Mouse (Mus musculus) megakaryocyte progenitor cell, adult 5-6 weeks (primary cell): Measurements from ENCODE around the gene Fbxo33. TPM values are rescaled to one million over a fixed set of nuclear protein-coding genes. Genes with fewer than 3 reads are reported as not detected.
A peak's percentile ranks its signal among the peaks of the same experiment; 100 is the strongest.

Experiments
- ATAC-seq: replicated peaks from 2 replicates; pipeline ENCODE4 v1.8.0; 2016; ENCODE audit warnings: mild to moderate bottlenecking, moderate TSS enrichment, inconsistent platforms; ENCODE audit not compliant: poor library complexity
- total RNA-seq, 2 experiments: library from RNA; stranded (forward) in 1 of 2; stranded (reverse) in 1 of 2; fragments of 157-497, 149-512 nt in 1 of 2; fragments of 200-1000 nt in 1 of 2; gene quantifications; 2 replicates each; pipeline versions ENCODE4 v1.2.3 to v1.2.4; 2015 to 2017

The Fbxo33 gene
- total RNA-seq, 2 experiments from 2014 or later = 36.0 to 40.7 TPM

DNA sequence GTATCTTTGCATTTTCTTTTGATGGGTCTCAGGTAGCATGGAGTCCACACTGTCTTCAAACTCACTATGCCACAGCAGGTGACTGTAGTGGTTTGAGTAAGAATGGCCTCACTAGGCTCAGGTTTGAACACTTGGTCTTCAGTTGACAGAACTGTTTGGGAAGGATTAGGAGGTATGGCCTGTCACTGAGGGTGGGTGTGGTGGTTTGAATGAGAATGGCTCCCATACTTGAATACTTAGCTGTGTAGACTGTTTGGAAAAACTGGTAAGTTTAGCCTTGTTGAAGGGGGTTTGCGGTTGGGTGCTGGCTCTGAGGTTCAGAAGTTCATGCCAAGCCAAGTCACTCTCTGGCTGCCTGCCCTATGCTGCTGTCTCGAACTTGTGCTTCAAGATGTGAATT, 20.2 kb downstream of the Fbxo33 start:
- ATAC-seq = no peak

DNA sequence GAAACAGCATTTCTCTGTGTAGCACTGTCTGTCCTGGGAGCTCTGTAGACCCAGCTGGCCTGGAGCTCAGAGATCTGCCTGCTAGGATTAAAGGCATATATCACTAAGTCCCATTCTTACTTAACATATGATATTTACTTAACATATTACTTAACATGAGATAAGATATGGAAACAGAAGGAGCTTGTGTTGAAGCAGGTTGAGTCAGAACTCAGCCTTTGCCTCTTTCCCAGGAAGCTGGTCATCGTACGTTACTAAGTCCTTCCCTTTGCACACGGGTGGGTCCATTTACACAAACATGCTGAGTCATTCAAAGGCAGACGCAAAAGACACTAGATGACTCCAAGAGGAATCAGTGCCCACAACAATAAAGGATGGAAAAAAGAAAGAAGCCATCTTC, 20.8 kb downstream of the Fbxo33 start:
- ATAC-seq = no peak

DNA sequence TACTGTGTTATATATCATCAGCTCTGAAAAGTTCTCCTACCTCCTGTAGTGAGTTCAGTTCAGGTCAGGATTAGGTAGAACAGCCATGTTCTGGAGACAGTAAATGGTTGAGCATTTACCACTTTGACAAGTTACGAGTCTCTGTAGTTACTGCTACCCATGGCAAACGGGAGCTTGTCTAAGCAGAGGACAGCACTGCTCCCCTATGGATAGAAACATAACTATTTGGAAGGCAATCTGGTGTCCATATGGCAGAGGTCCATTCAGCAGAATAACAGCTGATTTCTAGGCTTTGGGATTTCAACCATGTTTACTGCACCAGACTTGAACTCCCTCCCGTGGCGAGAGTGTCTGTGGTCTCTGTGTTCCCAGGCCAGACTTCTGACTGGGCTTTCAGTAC, 23.6 kb downstream of the Fbxo33 start:
- ATAC-seq = no peak

- no peak for ATAC-seq
Measured at GRCm38 (mm10) chr12:59195065-59195464, 24.5 kb downstream of the Fbxo33 start.

- peak; percentile 93 for ATAC-seq
Measured at GRCm38 (mm10) chr12:59194341-59195003, 25.1 kb downstream of the Fbxo33 start.

GRCm38 (mm10) chr12:59193637-59194036, 25.9 kb downstream of the Fbxo33 start:
- no peak for ATAC-seq

- ATAC-seq = no peak
Measured at GRCm38 (mm10) chr12:59188086-59188682, 31.3 kb downstream of the Fbxo33 start.

GRCm38 (mm10) chr12:59177814-59178213, 41.7 kb downstream of the Fbxo33 start:
- ATAC-seq = no peak

- ATAC-seq = no peak
Measured at GRCm38 (mm10) chr12:59169935-59170334, 49.6 kb downstream of the Fbxo33 start.

DNA sequence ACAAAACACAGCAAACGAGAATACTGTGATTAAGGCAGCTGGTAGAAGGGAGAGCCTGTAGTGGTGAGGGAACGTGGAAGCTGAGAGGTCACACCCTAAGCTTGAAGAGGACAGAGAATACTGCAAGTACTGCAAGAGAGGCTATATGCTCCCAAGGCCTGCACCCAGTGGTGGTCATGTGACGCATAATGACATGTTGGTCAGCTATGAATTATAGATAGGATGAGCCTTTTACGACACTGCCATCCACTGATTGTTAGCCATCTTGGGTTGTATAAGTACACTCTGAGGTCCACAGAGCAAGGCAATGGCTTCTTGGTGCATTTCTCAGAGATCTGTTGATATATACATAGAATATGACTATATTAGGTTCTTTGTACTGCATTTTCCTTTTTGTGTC, 53.0 kb downstream of the Fbxo33 start:
- no peak for ATAC-seq

DNA sequence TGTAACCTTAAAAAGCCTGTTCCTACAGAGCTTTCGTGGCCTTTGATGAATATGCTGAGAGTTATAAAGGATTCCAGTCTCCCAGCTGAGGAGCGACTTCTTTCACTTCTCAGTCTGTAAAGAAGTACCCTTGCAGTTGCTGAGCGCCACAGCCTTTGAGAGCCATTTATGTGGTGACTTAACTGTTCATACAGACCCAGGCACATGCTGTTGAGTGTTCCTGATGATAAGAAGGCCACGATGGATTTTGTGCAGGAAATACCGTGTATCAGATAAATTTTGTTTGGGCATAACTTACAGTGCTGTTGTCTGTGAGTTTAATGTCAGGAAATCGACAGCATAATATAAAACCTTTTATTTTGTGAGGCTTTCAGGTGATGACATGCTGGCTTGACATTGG, 55.0 kb downstream of the Fbxo33 start:
- ATAC-seq = peak; percentile 76

GRCm38 (mm10) chr12:59162797-59163196, 56.7 kb downstream of the Fbxo33 start:
- ATAC-seq = no peak

DNA sequence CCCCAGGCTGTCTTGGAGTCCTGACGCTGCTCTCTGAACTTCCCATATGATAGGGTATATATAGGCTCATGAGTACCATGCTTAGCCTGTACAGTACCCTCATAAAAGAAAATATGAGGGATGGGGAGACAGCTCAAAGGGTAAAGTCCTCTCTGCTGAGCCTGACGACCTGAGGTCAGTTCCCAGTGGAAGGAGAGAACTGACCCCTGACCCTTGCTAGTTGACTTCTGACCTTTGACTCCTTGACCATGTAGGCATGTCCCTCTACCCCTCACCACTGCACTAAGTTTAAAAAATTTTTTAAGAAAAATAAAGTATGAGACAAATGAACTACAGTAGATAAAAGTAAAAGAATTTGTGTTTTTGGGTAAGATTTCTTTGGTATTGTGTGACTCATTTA, 58.4 kb downstream of the Fbxo33 start:
- ATAC-seq = no peak

Other genes starting within 250 kb of the Fbxo33 start
- gene Sec23a, start 207.7 kb downstream of the Fbxo33 start, total RNA-seq (2015) = 19.6 and 24.0 TPM in 2 replicates
- gene Sec23a, start 207.7 kb downstream of the Fbxo33 start, total RNA-seq (2017) = 19.7 and 23.0 TPM in 2 replicates
- 23.4 and 29.8 TPM in 2 replicates for gene Gemin2, start 206.3 kb downstream of the Fbxo33 start, total RNA-seq (2015)
- 16.4 and 20.9 TPM in 2 replicates for gene Gemin2, start 206.3 kb downstream of the Fbxo33 start, total RNA-seq (2017)
- 63.4 and 63.5 TPM in 2 replicates for gene Trappc6b, start 158.3 kb downstream of the Fbxo33 start, total RNA-seq (2015)
- gene Trappc6b, start 158.3 kb downstream of the Fbxo33 start, total RNA-seq (2017) = 39.9 and 57.8 TPM in 2 replicates
- gene Pnn, start 152.8 kb downstream of the Fbxo33 start, total RNA-seq (2015) = 81.5 and 94.1 TPM in 2 replicates
- gene Pnn, start 152.8 kb downstream of the Fbxo33 start, total RNA-seq (2017) = 88.4 and 137 TPM in 2 replicates
- 123 and 138 TPM in 2 replicates for gene Mia2, start 123.9 kb downstream of the Fbxo33 start, total RNA-seq (2015)
- gene Mia2, start 123.9 kb downstream of the Fbxo33 start, total RNA-seq (2017) = 120 and 162 TPM in 2 replicates